Mouse (Mus musculus) Patski (cell line): ENCODE data around the gene Cdk13. TPM values are rescaled to one million over a fixed set of nuclear protein-coding genes. Genes with fewer than 3 reads are reported as not detected.

Experiments used
- ATAC-seq: fragments of 100-300 bp; one replicate; pipeline ENCODE4 v1.8.0; 2021
- CTCF ChIA-PET: fragments of 350-600 bp; sonication (Branson Sonifier 250); formaldehyde crosslinking; loops from one replicate; lab custom pipeline; 2022; ENCODE audit warnings: inconsistent platforms; lab: Charles Lee
- POLR2A ChIA-PET: fragments of 350-600 bp; sonication (Branson Sonifier 250); formaldehyde crosslinking; loops from one replicate; lab custom pipeline; 2022; ENCODE audit warnings: antibody characterized with exemption, inconsistent platforms; lab: Charles Lee
- DNase-seq: peaks from one replicate; pipeline ENCODE4 v3.0.0-alpha.2; 2011; ENCODE audit warnings: low read depth, low spot score
- H3K27me3 ChIP-seq: fragments of 371-371 bp; one replicate; pipeline ENCODE4 v1.5.1; 2021
- CTCF ChIP-seq: fragments of 100-300 bp; IDR thresholded peaks from one replicate; pipeline ENCODE4 v1.5.1; 2021
- in situ Hi-C: fragments of 300-500 bp; cut with MboI; formaldehyde crosslinking; loops from 3 replicates; pipeline ENCODE4 v1.11.1; 2018; ENCODE audit warnings: low pct_unique_long_range_greater_than_20kb, mixed read lengths
- polyA plus RNA-seq: library from polyadenylated mRNA; unstranded; gene quantifications from one replicate; pipeline ENCODE4 v1.2.3, GENCODE M21; 2021

Gene Cdk13
- polyA plus RNA-seq, 1 experiment from 2014 or later: 35.0 TPM

GRCm38 (mm10) chr13:17695898-17696580 is 108.9 kb downstream of the Cdk13 start:
- TF ChIP-seq CTCF: no peak
- ChIA-PET CTCF (no interaction called here), POLR2A (interaction anchor here (0.5 to 1.2 kb wide), 5 partner anchors 9 to 99 kb away, joined by 3 to 4 read pairs (median 3); no protein-coding TSS in a partner anchor)
- no peak for DNase-seq
- H3K27me3 ChIP-seq: no peaks in the 10 kb centered on the region
- no peak for ATAC-seq
- in situ Hi-C loops: no loop called here

- in situ Hi-C loops: no loop called here
- TF ChIP-seq CTCF: no peak
- ChIA-PET CTCF (no interaction called here), POLR2A (interaction anchor here (0.9 to 1.2 kb wide), 4 partner anchors 10 to 99 kb away, joined by 3 to 4 read pairs (median 3); no protein-coding TSS in a partner anchor)
- no peaks in the 10 kb centered on the region for H3K27me3 ChIP-seq
- ATAC-seq: peak; percentile 98
- DNase-seq: peak; percentile 96
Measured at GRCm38 (mm10) chr13:17694911-17695699, 109.8 kb downstream of the Cdk13 start, which contains the start of the genes Mplkip and Sugct. Mplkip (plus strand) TSS chr13:17695192. Sugct (minus strand) TSS chr13:17695553.

GRCm38 (mm10) chr13:17694414-17694813 is 110.5 kb downstream of the Cdk13 start:
- H3K27me3 ChIP-seq: no peaks in the 10 kb centered on the region
- ChIA-PET CTCF (interaction anchor here (1.2 kb wide), 1 partner anchor 10 kb away, joined by 4 read pairs; no protein-coding TSS in a partner anchor), POLR2A (no interaction called here)
- peak; percentile 41 for ATAC-seq
- no peak for DNase-seq
- in situ Hi-C loops: no loop called here
- TF ChIP-seq CTCF: no peak

- CTCF ChIA-PET: interaction anchor here (1.2 kb wide), 1 partner anchor 11 kb away, joined by 4 read pairs; no protein-coding TSS in a partner anchor
- POLR2A ChIA-PET: no interaction called here
- ATAC-seq (no peak), DNase-seq (peak; percentile 70)
- in situ Hi-C loops: no loop called here
- no peak for TF ChIP-seq CTCF
- no peaks in the 10 kb centered on the region for H3K27me3 ChIP-seq
Measured at GRCm38 (mm10) chr13:17693816-17694215, 111.1 kb downstream of the Cdk13 start.

GRCm38 (mm10) chr13:17691436-17691835 is 113.5 kb downstream of the Cdk13 start:
- H3K27me3 ChIP-seq: no peaks in the 10 kb centered on the region
- ChIA-PET CTCF (no interaction called here), POLR2A (no interaction called here)
- in situ Hi-C loops: no loop called here
- ATAC-seq: no peak
- no peak for TF ChIP-seq CTCF
- DNase-seq: no peak

GRCm38 (mm10) chr13:17690686-17691085 is 114.2 kb downstream of the Cdk13 start:
- no peaks in the 10 kb centered on the region for H3K27me3 ChIP-seq
- no peak for DNase-seq
- POLR2A ChIA-PET: no interaction called here
- in situ Hi-C loops: no loop called here
- CTCF ChIA-PET: no interaction called here
- no peak for TF ChIP-seq CTCF
- ATAC-seq: no peak

GRCm38 (mm10) chr13:17689461-17689860 is 115.4 kb downstream of the Cdk13 start:
- ChIA-PET POLR2A (no interaction called here), CTCF (no interaction called here)
- ATAC-seq (no peak), DNase-seq (no peak)
- H3K27me3 ChIP-seq: no peaks in the 10 kb centered on the region
- in situ Hi-C loops: no loop called here
- TF ChIP-seq CTCF: no peak

GRCm38 (mm10) chr13:17671122-17671521 is 133.8 kb downstream of the Cdk13 start:
- no peak for ATAC-seq
- TF ChIP-seq CTCF: no peak

GRCm38 (mm10) chr13:17667380-17667779 is 137.5 kb downstream of the Cdk13 start:
- in situ Hi-C loops: no loop called here
- TF ChIP-seq CTCF: no peak
- H3K27me3 ChIP-seq: no peaks in the 10 kb centered on the region
- ATAC-seq (no peak), DNase-seq (no peak)
- POLR2A ChIA-PET: no interaction called here
- CTCF ChIA-PET: no interaction called here

More at GRCm38 (mm10) chr13:17671122-17671521, 133.8 kb downstream of the Cdk13 start:
- H3K27me3 ChIP-seq: no peaks in the 10 kb centered on the region
- in situ Hi-C loops: no loop called here
- ChIA-PET CTCF (no interaction called here), POLR2A (no interaction called here)
- DNase-seq: no peak

Other genes starting within 250 kb of the Cdk13 start
- 27.2 TPM for gene Mplkip, start 109.9 kb downstream of the Cdk13 start, polyA plus RNA-seq
- gene Sugct, start 109.5 kb downstream of the Cdk13 start, polyA plus RNA-seq: 11.4 TPM
- 74.0 TPM for gene Rala, start 139.1 kb upstream of the Cdk13 start, polyA plus RNA-seq
- gene Yae1d1, start 188.3 kb upstream of the Cdk13 start, polyA plus RNA-seq: 21.1 TPM